Mouse (Mus musculus): ENCODE measurements around the gene Hunk.

Hunk gene

GRCm38 (mm10) chr16:90505252-90505651 lies 119.4 kb downstream of the Hunk start:
- DNase-seq (ENCODE audit: low read depth, low spot score), result no peak

- no peak for DNase-seq (ENCODE audit: low read depth, low spot score)
Measured at GRCm38 (mm10) chr16:90505680-90506079, 119.9 kb downstream of the Hunk start.

DNA sequence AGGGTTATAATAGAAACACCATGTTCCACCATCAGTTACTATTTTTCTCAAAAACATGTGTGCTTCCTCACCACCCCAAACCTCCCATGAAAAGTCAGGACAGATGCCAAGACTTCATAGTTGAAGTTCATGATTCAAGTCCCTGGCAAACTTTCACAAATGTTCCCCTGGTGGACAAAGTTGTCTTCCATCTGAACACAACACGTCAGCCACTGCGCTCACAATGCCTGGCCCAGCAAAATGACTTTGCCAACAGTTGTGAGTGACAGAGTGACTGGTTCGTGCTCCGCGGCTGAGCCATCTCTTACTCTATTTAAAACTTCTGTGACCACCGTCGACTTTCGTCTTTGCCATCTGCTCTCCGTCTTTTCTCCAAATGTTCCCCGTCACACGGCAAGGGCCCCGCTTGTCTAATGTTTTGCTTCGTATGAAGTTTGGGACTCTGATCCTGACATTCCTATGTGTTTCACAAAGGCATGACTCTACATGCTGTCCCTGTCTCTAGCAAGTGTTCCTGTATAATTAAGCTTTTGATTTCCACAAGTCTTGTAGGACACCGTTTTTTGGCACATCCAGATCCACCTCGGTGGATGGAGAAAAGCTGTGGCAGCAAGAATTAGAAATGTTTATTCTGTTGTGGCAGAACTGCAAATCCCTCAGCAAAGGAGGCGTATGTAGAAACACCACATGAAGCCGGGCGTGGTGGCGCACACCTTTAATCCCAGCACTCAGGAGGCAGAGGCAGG lies 125.9 kb downstream of the Hunk start:
- DNase-seq (ENCODE audit: low read depth, low spot score), result no peak

GRCm38 (mm10) chr16:90517041-90517440 lies 131.2 kb downstream of the Hunk start:
- no peak for DNase-seq (ENCODE audit: low read depth, low spot score)

DNA sequence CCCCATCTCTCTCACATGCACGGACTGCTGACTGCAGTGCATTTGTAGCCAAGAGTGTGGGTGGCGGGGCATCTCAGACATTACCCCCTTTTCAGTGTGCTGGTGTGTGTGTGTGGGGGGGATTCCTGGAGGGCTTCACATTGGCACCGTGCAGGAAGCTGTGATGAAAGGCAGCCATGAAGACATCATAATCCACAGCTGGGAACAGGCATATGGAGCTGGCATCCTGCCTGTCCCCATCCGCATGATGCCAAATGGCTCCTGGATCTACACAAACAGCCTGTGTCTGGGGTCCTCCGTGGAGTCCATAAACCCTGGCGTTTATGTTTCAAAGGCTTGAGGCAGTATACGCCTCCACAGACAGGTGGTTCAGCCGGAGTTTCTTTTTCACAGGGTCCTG lies 132.4 kb downstream of the Hunk start:
- no peak for DNase-seq (ENCODE audit: low read depth, low spot score)

GRCm38 (mm10) chr16:90518732-90519295 lies 133.0 kb downstream of the Hunk start:
- DNase-seq (ENCODE audit: low read depth, low spot score), result no peak

DNA sequence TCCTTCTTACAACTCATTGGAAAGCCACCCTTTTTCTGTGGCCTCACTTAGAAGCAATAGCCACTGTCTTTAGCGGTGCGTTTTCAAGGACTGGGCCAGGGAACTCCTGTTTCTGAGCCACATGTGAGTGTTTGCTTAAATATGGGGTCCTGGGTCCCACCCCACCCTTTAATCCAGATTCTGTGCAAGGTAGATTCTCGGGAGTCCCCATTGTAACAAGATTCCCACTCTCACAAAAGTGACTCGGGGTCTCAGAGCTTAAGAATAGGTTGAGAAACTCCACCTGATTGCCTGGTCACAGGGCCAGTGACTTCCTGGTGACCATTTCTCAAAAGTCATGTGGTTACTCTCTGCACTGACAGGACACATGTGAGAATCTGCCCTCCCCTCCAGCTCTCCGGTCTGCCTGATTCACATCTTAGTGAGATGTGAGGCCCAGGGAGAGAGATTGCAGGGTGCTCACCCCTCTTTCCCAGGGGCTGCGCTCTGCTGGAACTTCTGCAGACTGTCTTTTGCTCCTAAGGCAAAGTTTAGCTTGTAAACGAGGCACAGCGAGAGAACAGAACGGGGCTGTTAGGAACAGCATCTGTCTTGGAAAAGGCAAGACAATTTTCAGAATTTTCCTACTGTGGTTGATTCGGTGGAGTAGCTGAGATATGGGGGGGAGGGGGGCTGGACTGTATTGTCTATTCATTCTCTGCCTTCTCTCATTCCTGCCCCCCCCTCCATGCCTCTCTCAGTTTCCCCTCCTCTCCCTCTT lies 135.6 kb downstream of the Hunk start:
- DNase-seq (ENCODE audit: low read depth, low spot score), result no peak

- DNase-seq (ENCODE audit: low read depth, low spot score), result no peak
Measured at GRCm38 (mm10) chr16:90521951-90522255, 136.1 kb downstream of the Hunk start.

- DNase-seq (ENCODE audit: low read depth, low spot score), result no peak
Measured at GRCm38 (mm10) chr16:90522575-90522974, 136.8 kb downstream of the Hunk start.

DNA sequence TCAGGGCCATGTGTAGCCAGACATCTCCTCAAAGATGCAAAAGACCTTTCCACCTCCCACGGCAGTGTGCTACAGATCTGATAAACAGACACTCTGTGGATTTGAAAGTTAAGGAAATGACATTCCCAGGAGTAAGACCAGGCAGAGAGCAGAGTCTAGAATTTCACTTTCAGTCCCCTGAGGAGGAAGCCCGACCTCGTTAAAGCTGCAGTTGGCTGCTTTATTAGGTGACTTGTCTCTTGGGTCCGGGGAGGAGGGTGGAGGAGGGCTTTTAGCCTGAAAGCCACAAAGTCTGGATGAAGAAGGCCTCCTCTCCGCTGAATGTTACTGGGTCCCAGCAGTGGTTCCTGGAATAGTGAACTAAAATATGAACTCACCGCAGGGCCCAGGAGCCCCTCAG lies 137.6 kb downstream of the Hunk start:
- DNase-seq (ENCODE audit: low read depth, low spot score), result no peak

GRCm38 (mm10) chr16:90523894-90524293 lies 138.1 kb downstream of the Hunk start:
- no peak for DNase-seq (ENCODE audit: low read depth, low spot score)

DNA sequence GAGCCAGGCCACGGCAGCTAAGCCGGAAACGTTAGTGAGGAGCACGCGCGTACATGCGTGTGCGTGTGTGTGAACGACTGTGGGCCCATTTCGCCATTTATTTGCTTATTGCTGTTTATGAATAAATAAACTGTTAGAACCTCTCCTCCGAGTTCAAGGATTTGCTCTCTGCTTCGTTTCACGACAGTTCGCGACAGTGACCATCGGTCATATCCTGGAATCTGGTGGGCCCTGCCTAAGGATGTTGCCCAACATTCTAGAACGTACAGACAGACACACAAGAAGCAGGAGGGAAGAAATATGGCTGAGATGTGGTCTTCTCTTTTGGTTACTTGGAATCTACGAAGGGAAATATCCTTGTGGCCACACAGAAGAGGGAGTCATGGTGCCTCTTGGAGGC lies 138.6 kb downstream of the Hunk start:
- DNase-seq (ENCODE audit: low read depth, low spot score), result no peak

- no peak for DNase-seq (ENCODE audit: low read depth, low spot score)
Measured at GRCm38 (mm10) chr16:90533119-90533673, 147.4 kb downstream of the Hunk start.

- DNase-seq (ENCODE audit: low read depth, low spot score), result no peak
Measured at GRCm38 (mm10) chr16:90534591-90534990, 148.8 kb downstream of the Hunk start.

GRCm38 (mm10) chr16:90538926-90539325 lies 153.1 kb downstream of the Hunk start:
- DNase-seq (ENCODE audit: low read depth, low spot score), result no peak

GRCm38 (mm10) chr16:90541191-90541590 lies 155.4 kb downstream of the Hunk start:
- no peak for DNase-seq (ENCODE audit: low read depth, low spot score)

DNA sequence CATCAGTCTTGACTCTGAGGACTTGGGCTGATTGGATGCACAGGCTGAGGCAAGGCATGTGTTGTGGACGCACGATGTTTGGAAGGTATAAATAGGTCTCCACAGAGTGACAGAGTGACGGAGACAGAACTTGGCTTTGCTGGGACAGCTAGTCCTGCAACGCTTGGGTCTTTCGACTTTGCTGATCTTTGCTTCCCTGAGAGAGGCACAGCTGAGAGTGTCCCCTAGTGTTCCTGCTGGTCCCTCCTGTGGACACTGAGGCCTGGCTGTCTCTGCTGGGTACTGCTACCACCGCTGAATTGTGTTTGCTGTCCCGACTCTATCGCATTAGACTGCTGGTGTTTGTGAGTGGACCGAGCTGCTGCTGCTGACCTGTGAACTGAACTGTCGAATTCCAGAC lies 156.6 kb downstream of the Hunk start:
- DNase-seq (ENCODE audit: low read depth, low spot score), result no peak

DNA sequence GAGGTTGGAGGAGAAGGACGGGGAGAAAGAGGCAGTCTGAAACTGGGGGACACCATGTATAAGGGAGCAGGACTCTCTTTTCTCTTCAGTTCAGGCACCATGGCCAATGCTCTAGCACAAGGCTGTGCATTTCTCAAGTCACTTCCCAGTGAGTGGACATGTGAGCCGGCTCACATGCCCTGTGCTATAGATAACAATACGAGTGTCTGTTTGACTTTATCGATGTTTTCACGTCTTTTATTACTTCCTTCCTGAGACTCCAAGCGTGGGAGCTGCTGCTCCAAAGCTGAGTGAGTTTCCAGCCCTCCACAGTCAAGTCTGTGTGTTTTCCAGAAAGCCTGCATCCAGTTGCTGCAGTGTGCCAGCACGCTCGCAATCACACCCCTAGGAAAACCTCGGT lies 158.4 kb downstream of the Hunk start:
- DNase-seq (ENCODE audit: low read depth, low spot score), result no peak

DNA sequence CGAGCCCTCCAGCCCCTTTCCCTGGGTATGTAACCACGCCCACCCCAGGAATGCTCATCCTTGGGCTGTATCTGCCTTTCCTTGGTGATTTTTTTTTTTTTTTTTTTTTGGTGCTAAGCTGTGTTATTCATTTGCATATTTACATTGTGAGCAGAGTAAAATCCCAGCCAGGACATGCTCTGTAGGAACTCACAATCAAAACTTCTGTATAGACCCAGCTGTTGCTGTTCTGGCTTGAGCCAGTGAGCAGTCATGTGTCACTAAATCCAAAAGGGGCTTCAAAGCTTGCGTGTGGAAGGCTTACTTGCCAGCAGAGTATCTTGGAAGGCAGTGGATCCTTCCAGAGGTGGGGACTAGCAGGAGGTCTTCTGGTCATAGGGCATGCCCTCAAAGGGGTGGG lies 159.7 kb downstream of the Hunk start:
- no peak for DNase-seq (ENCODE audit: low read depth, low spot score)

DNA sequence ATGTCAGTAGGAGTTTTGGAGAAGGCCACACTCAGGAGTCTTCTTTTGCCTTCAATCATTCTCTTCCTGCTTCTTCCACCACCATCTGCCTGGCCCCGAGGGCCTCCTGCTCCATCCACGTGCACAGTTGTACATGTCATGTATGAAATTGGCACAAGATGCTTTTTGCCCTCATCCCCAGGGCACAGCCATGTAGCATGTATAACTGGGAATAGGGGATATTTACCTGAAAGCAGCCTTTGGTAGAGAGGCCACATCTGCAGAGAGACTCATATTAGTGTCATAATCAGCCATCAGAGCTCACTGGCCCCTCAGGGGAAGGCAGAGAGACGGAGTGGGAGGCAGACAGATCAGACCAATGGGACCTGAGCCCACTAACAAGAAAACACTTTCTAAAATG lies 160.8 kb downstream of the Hunk start:
- no peak for DNase-seq (ENCODE audit: low read depth, low spot score)

GRCm38 (mm10) chr16:90547996-90548395 lies 162.2 kb downstream of the Hunk start:
- no peak for DNase-seq (ENCODE audit: low read depth, low spot score)

All from c-Kit-negative CD71-positive TER-119-positive erythroid progenitor cells, embryonic 14.5 days (primary cell).